Mouse (Mus musculus): Measurements from ENCODE around the gene Txk. TPM values are rescaled to one million over a fixed set of nuclear protein-coding genes. Genes with fewer than 3 reads are reported as not detected.

The Txk gene
- 0.26 and 0.34 TPM in 2 replicates for polyA plus RNA-seq (2015; fragmentation: Nextera tagmentation; extraction: Ambion mirVana)

- no peaks in the 10 kb centered on the region for H3K27me3 ChIP-seq (ENCODE audit: control insufficient read depth, insufficient read depth, low read length)
- no peak within 1 kb of the TSS for H3K4me2 ChIP-seq (ENCODE audit: low read depth, low read length)
- H3K9me3 ChIP-seq (replicated peaks; ENCODE audit: control insufficient read depth, low read length) = no peaks in the 10 kb centered on the region
- WGBS = 76% methylated on average over 5 of the region's 5 CpGs
- no peaks in the 10 kb centered on the region for H3K36me3 ChIP-seq (ENCODE audit: control insufficient read depth, insufficient read depth, low read length)
- H3K4me3 ChIP-seq (replicated peaks; ENCODE audit: low read length) = no peak within 1 kb of the TSS
- no peak for ATAC-seq (ENCODE audit: insufficient read depth, low FRiP score)
- no peaks in the 10 kb centered on the region for H3K4me1 ChIP-seq (ENCODE audit: control insufficient read depth, insufficient read depth, low read length)
- H3K27ac ChIP-seq (ENCODE audit: low read length) = no peak within 1 kb of the TSS
- H3K9ac ChIP-seq (ENCODE audit: low read length) = no peak within 1 kb of the TSS
These were observed at the start of gene Txk for GRCm38 (mm10) chr5:72752585-72752984. Gene Txk, minus strand, starts transcription at chr5:72752777.

GRCm38 (mm10) chr5:72798563-72798962 lies 46.0 kb upstream of the Txk start:
- no peaks in the 10 kb centered on the region for H3K36me3 ChIP-seq (ENCODE audit: control insufficient read depth, insufficient read depth, low read length)
- no peak overlapping the region for H3K4me2 ChIP-seq (ENCODE audit: low read depth, low read length)
- ATAC-seq (ENCODE audit: insufficient read depth, low FRiP score) = no peak
- no peaks in the 10 kb centered on the region for H3K9me3 ChIP-seq (replicated peaks; ENCODE audit: control insufficient read depth, low read length)
- H3K9ac ChIP-seq (ENCODE audit: low read length) = no peak overlapping the region
- WGBS = 77% methylated on average over 4 of the region's 4 CpGs
- H3K4me3 ChIP-seq (replicated peaks; ENCODE audit: low read length) = no peak overlapping the region
- H3K4me1 ChIP-seq (ENCODE audit: control insufficient read depth, insufficient read depth, low read length) = no peaks in the 10 kb centered on the region
- H3K27me3 ChIP-seq (ENCODE audit: control insufficient read depth, insufficient read depth, low read length) = no peaks in the 10 kb centered on the region
- no peak overlapping the region for H3K27ac ChIP-seq (ENCODE audit: low read length)

- peak overlapping the region; percentile 35 for H3K27ac ChIP-seq (ENCODE audit: low read length)
- ATAC-seq (ENCODE audit: insufficient read depth, low FRiP score) = 0 out of 2 replicates have a peak, but pooled peaks have one; percentile 51
These were observed 43.6 kb upstream of the Txk start for GRCm38 (mm10) chr5:72796186-72796613.

GRCm38 (mm10) chr5:72793309-72793850 lies 40.8 kb upstream of the Txk start:
- H3K4me1 ChIP-seq (ENCODE audit: control insufficient read depth, insufficient read depth, low read length) = no peaks in the 10 kb centered on the region
- no peaks in the 10 kb centered on the region for H3K36me3 ChIP-seq (ENCODE audit: control insufficient read depth, insufficient read depth, low read length)
- ATAC-seq (ENCODE audit: insufficient read depth, low FRiP score) = no peak
- no peaks in the 10 kb centered on the region for H3K9me3 ChIP-seq (replicated peaks; ENCODE audit: control insufficient read depth, low read length)
- H3K4me2 ChIP-seq (ENCODE audit: low read depth, low read length) = no peak overlapping the region
- no peak overlapping the region for H3K9ac ChIP-seq (ENCODE audit: low read length)
- 80% methylated on average over 3 of the region's 3 CpGs for WGBS
- H3K27me3 ChIP-seq (ENCODE audit: control insufficient read depth, insufficient read depth, low read length) = no peaks in the 10 kb centered on the region
- H3K27ac ChIP-seq (ENCODE audit: low read length) = no peak overlapping the region
- H3K4me3 ChIP-seq (replicated peaks; ENCODE audit: low read length) = no peak overlapping the region

More at GRCm38 (mm10) chr5:72796186-72796613, 43.6 kb upstream of the Txk start:
- Histone ChIP-seq H3K9ac (ENCODE audit: low read length) (peak overlapping the region; percentile 58), H3K4me1 (ENCODE audit: control insufficient read depth, insufficient read depth, low read length) (no peaks in the 10 kb centered on the region), H3K9me3 (replicated peaks; ENCODE audit: control insufficient read depth, low read length) (no peaks in the 10 kb centered on the region), H3K4me3 (replicated peaks; ENCODE audit: low read length) (peak overlapping the region; percentile 25), H3K4me2 (ENCODE audit: low read depth, low read length) (peak overlapping the region; percentile 47), H3K36me3 (ENCODE audit: control insufficient read depth, insufficient read depth, low read length) (no peaks in the 10 kb centered on the region), H3K27me3 (ENCODE audit: control insufficient read depth, insufficient read depth, low read length) (no peaks in the 10 kb centered on the region)
- 37% methylated on average over 14 of the region's 14 CpGs for WGBS

GRCm38 (mm10) chr5:72791789-72792188 lies 39.2 kb upstream of the Txk start:
- no peak overlapping the region; the same call in 1 of the 2 replicates for H3K27ac ChIP-seq (ENCODE audit: low read length)
- H3K9me3 ChIP-seq (replicated peaks; ENCODE audit: control insufficient read depth, low read length) = no peaks in the 10 kb centered on the region
- no peaks in the 10 kb centered on the region for H3K27me3 ChIP-seq (ENCODE audit: control insufficient read depth, insufficient read depth, low read length)
- no peak overlapping the region for H3K4me2 ChIP-seq (ENCODE audit: low read depth, low read length)
- ATAC-seq (ENCODE audit: insufficient read depth, low FRiP score) = peak; percentile 62; the same call in 1 of the 2 replicates
- H3K36me3 ChIP-seq (ENCODE audit: control insufficient read depth, insufficient read depth, low read length) = no peaks in the 10 kb centered on the region
- no peak overlapping the region for H3K9ac ChIP-seq (ENCODE audit: low read length)
- no peaks in the 10 kb centered on the region for H3K4me1 ChIP-seq (ENCODE audit: control insufficient read depth, insufficient read depth, low read length)
- no peak overlapping the region for H3K4me3 ChIP-seq (replicated peaks; ENCODE audit: low read length)
- 13% methylated on average over 6 of the region's 6 CpGs for WGBS

- Histone ChIP-seq H3K4me2 (ENCODE audit: low read depth, low read length) (no peak overlapping the region), H3K27me3 (ENCODE audit: control insufficient read depth, insufficient read depth, low read length) (no peaks in the 10 kb centered on the region), H3K4me3 (replicated peaks; ENCODE audit: low read length) (no peak overlapping the region), H3K9ac (ENCODE audit: low read length) (no peak overlapping the region), H3K9me3 (replicated peaks; ENCODE audit: control insufficient read depth, low read length) (no peaks in the 10 kb centered on the region), H3K4me1 (ENCODE audit: control insufficient read depth, insufficient read depth, low read length) (no peaks in the 10 kb centered on the region), H3K27ac (ENCODE audit: low read length) (no peak overlapping the region; the same call in 1 of the 2 replicates), H3K36me3 (ENCODE audit: control insufficient read depth, insufficient read depth, low read length) (no peaks in the 10 kb centered on the region)
- 53% methylated on average over 4 of the region's 4 CpGs for WGBS
- no peak for ATAC-seq (ENCODE audit: insufficient read depth, low FRiP score)
These were observed 38.8 kb upstream of the Txk start for GRCm38 (mm10) chr5:72791386-72791785.

GRCm38 (mm10) chr5:72785451-72785850 lies 32.9 kb upstream of the Txk start:
- no peak for ATAC-seq (ENCODE audit: insufficient read depth, low FRiP score)
- WGBS = 41% methylated on average over 4 of the region's 4 CpGs
- Histone ChIP-seq H3K4me1 (ENCODE audit: control insufficient read depth, insufficient read depth, low read length) (no peaks in the 10 kb centered on the region), H3K4me3 (replicated peaks; ENCODE audit: low read length) (no peak overlapping the region), H3K27me3 (ENCODE audit: control insufficient read depth, insufficient read depth, low read length) (no peaks in the 10 kb centered on the region), H3K36me3 (ENCODE audit: control insufficient read depth, insufficient read depth, low read length) (no peaks in the 10 kb centered on the region), H3K9me3 (replicated peaks; ENCODE audit: control insufficient read depth, low read length) (no peaks in the 10 kb centered on the region), H3K9ac (ENCODE audit: low read length) (no peak overlapping the region), H3K4me2 (ENCODE audit: low read depth, low read length) (no peak overlapping the region), H3K27ac (ENCODE audit: low read length) (no peak overlapping the region)

- H3K9me3 ChIP-seq (replicated peaks; ENCODE audit: control insufficient read depth, low read length) = no peaks in the 10 kb centered on the region
- no peak overlapping the region for H3K27ac ChIP-seq (ENCODE audit: low read length)
- no peak for ATAC-seq (ENCODE audit: insufficient read depth, low FRiP score)
- no peaks in the 10 kb centered on the region for H3K4me1 ChIP-seq (ENCODE audit: control insufficient read depth, insufficient read depth, low read length)
- H3K4me3 ChIP-seq (replicated peaks; ENCODE audit: low read length) = no peak overlapping the region
- no peak overlapping the region for H3K9ac ChIP-seq (ENCODE audit: low read length)
- no peaks in the 10 kb centered on the region for H3K36me3 ChIP-seq (ENCODE audit: control insufficient read depth, insufficient read depth, low read length)
- H3K27me3 ChIP-seq (ENCODE audit: control insufficient read depth, insufficient read depth, low read length) = no peaks in the 10 kb centered on the region
- H3K4me2 ChIP-seq (ENCODE audit: low read depth, low read length) = no peak overlapping the region
- WGBS = 73% methylated on average over 3 of the region's 3 CpGs
These were observed 32.1 kb upstream of the Txk start for GRCm38 (mm10) chr5:72784719-72785118.

GRCm38 (mm10) chr5:72783957-72784356 lies 31.4 kb upstream of the Txk start:
- Histone ChIP-seq H3K36me3 (ENCODE audit: control insufficient read depth, insufficient read depth, low read length) (no peaks in the 10 kb centered on the region), H3K4me2 (ENCODE audit: low read depth, low read length) (no peak overlapping the region), H3K4me1 (ENCODE audit: control insufficient read depth, insufficient read depth, low read length) (no peaks in the 10 kb centered on the region), H3K9ac (ENCODE audit: low read length) (no peak overlapping the region), H3K9me3 (replicated peaks; ENCODE audit: control insufficient read depth, low read length) (no peaks in the 10 kb centered on the region), H3K27me3 (ENCODE audit: control insufficient read depth, insufficient read depth, low read length) (no peaks in the 10 kb centered on the region), H3K4me3 (replicated peaks; ENCODE audit: low read length) (no peak overlapping the region), H3K27ac (ENCODE audit: low read length) (no peak overlapping the region)
- WGBS = 62% methylated on average over 8 of the region's 8 CpGs
- no peak for ATAC-seq (ENCODE audit: insufficient read depth, low FRiP score)

Data from stomach, embryonic 16.5 days (tissue).